Mouse (Mus musculus) adrenal gland, postnatal 14 days (tissue): ENCODE data around the gene Pipox. TPM values are rescaled to one million over a fixed set of nuclear protein-coding genes. Genes with fewer than 3 reads are reported as not detected.

Experiments used
- DNase-seq: peaks from one replicate; pipeline ENCODE4 v3.0.0; 2021; ENCODE audit warnings: mixed read lengths
- total RNA-seq: library from RNA; stranded (reverse); gene quantifications from 2 replicates; pipeline ENCODE4 v1.2.3, GENCODE M21; 2021

Gene Pipox
- total RNA-seq, 1 experiment from 2014 or later, result 21.3 TPM

DNA sequence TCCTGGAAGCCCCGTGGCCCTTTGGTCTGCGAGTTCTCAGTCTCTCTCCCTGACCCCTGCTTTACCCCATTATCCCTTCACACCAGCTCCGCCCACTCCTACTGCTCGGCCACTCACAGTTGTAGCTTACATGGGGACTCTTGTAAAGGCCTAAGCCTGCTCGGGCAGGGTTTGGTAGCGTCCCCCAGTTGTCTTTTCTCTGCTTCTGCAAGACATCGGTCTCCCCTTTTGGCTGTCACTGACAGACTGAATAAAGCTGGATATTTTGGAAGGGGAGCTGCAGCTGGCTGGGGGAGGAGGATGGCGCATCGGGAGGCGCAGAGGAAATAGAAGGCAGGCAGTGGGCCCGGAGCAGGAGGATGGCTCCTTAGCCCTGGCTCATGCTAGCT lies 17.1 kb downstream of the Pipox start:
- DNase-seq, result no peak

- no peak for DNase-seq
Observed at GRCm38 (mm10) chr11:77875847-77876759, 17.8 kb downstream of the Pipox start.

- no peak for DNase-seq
Observed at GRCm38 (mm10) chr11:77875269-77875668, 18.6 kb downstream of the Pipox start.

DNA sequence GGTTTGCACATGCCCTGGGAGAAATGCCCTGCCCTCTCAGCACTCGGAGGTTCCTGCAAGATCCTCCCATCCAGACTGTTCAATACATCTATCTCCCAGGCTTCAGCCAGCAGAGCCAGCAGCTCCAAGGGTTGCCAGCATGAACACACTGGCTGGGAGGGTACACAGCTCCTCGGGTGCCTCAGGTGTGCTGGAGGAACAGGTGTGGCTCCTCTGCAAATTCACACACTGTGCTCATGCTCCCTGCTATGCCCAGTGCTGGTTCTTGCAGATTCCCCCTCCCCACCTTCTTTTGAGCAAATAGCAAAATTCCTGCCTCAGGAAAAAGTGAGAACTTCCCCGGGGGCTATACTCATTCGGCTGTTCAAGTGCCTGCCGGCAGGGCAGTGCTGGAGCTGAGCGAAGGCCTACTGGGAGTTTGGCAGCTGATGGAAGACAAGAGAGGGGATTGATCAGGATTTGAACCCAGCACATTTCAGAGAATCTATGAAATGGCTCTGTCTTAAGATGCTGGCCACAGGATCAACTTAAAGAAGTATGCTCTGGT lies 19.1 kb downstream of the Pipox start:
- DNase-seq, result no peak

GRCm38 (mm10) chr11:77873116-77873515 lies 20.8 kb downstream of the Pipox start:
- DNase-seq, result no peak

- DNase-seq, result no peak
Observed at GRCm38 (mm10) chr11:77872685-77873084, 21.2 kb downstream of the Pipox start.

DNA sequence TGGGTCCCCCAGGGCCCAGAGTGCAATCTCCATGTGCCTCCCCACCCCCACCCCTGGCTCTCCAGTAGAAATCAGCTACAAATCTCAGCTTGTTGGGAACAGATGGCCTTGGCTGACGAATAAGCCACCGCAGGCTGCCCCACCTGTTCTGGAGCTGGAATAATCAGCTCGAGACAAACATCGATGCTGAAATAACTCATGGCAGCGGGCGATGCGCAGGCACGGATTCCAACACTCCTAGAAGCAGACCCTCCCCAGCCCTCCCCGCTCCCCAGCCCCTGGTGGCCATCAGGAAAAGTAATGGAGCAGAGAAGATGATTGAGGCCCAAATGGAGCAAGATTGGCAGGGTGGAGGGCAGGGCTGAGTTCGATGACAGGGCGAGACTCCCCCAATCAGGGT lies 21.7 kb downstream of the Pipox start:
- DNase-seq, result no peak

DNA sequence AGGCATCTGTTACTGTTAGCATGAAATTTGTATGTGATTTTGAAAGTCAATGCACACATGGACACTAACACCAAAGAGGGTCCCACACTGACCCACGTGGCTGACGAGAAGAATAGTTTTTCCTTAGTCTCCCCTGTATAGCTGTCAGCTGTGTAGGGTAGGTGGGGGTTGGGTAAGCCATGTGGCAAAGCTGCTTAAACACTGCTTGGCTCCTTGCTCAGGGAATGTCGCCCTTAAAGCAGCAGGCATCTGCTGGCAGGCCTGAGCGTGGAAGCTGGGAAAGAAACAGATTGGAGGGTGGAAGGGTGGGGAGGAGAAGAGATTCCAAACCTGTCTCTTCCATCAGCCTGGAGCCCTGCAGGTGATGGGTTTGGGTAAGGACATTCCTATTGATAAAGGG lies 22.5 kb downstream of the Pipox start:
- no peak for DNase-seq

DNA sequence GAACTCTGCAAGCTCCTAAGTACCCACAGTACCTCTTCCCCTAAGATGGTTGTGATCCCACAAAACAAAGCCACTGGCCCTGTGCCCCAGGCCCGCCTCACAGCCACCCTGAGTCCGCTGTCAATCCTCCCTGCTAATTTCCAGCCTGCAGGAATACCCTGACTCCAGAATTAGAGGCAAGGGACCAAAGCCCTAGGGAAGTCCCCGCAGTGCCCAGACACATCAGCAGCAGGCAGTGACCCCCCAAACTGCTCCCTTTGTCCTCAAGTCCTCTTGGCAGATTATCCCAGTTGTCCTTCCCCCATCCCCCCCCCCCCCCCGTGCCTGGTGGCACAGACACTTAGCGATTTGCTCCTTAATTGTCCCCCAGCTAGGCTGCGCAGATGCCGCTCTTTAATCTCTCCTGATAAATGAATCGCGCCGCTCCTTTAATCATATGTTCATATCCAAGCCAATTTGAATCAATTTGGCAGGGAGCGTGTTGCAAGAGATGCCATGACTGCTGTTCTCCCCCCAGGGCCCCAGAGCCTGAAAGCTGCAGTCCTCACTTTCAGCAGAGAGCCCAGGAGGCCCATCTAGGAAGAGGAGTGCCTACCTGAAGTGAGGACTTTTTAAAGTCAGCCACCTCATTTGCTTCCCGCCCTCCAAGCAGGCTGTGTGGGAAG lies 26.3 kb downstream of the Pipox start:
- no peak for DNase-seq

DNA sequence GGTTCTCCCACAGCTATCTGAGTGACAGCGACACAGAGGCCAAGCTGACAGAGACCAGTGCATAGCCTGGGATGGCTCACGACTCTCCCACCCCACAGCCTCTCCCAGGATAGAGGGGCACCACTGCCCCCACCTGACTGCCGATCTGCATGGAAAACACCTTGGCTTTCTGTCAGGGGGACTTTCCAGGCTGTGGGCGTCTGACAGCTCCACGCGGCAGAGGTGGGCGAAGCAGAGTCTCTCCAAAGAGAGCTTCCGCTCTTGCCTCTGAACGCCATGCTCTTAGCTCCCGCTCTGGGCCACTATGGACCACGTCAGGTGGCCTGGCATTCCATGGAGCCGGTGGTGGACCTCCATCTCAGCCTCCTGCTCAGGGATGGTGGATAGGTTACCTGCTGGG lies 29.1 kb downstream of the Pipox start:
- DNase-seq, result no peak

DNA sequence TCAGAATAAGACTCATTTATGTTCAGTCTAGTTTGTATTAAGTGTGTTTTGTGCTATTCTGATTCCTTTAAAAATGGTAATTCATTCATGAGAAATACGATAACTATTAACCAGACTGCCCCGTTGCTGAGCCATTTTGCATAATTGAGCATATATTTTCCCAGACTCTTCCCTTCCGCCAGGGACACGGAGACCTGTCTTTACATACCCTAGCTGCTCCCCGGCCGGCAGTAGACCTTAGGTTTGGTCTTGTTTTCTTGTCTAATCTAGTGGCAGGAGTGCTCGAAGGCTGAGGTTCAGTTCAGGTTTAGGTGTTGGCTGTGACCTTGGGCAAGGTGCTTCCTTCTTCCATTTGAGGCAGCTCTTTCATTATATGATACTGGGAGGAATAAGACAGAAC lies 31.0 kb downstream of the Pipox start:
- no peak for DNase-seq

GRCm38 (mm10) chr11:77860947-77861346 lies 32.9 kb downstream of the Pipox start:
- DNase-seq, result no peak

DNA sequence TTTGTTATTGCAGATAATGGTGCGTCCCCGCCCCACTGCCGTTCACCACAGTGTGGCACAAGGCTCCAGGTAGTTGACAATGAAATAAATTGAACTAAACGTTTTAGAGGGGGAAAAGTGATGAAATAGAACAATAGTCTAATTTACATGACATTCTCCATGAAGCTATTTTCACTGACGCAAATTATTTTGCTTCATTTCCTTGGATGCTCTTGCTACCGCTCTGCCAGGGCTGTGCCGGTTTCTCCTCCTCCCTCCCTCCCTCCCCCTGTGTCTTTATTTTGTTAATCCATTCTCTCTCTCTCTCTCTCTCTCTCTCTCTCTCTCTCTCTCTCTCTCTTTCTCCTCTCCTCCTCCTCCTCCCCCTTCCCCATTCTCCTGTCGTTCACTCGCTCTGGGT lies 35.3 kb downstream of the Pipox start:
- DNase-seq, result no peak

DNA sequence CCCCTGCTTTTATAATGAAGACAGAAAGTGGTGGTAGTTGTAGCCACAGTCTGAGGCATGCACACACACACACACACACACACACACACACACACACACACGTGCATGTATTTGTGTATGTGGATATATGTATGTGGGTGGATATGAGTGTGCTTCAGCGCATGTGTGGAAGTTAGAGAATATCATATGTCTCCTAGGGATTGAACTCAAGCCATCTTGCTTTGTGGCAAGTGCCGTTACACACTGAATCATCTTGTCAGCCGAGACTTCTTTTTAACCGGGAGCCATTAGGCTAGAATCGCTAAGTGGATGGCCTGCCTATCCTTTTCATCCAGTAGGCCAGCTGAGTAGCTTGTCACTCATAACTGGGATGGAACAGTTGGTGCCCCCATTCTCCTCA lies 36.8 kb downstream of the Pipox start:
- DNase-seq, result no peak

DNA sequence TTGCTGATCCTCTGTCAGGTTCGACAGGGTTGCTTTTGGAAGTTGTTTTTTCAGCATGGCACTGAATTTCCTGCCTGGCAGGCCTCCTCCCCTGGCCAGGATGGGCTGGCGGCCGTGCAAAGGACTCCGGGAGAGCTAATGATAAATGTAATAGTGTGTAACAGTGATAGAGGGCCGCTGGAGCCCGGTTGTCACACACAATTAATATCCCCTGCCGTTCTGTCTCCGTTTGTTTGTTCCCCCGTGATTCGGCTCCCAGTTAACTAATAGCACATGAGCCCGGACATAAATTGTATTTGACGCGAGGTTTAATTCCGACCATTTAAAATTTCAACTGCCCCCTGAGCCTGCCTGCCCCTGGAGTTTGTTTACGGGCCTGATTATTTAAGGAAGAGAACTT lies 38.5 kb downstream of the Pipox start:
- no peak for DNase-seq

DNA sequence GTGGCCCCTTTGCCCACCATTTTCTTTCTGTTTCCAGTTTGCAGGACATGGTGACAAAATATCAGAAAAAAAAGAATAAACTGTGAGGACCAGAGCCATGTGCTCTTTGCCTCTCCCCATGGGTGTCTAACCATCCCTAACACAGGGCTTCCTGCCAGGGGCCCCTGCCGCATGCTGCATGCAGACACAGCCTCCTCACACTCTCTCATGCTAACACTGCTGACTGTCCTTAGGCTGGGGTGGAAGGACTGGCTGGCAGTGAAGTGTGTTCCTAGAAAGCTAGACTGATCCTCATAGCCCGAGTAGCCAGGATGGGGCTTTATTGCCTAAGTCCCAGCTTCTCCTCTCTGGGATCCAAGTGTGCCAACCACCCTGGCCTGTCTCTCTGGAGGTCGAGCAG lies 39.3 kb downstream of the Pipox start:
- DNase-seq, result no peak

DNA sequence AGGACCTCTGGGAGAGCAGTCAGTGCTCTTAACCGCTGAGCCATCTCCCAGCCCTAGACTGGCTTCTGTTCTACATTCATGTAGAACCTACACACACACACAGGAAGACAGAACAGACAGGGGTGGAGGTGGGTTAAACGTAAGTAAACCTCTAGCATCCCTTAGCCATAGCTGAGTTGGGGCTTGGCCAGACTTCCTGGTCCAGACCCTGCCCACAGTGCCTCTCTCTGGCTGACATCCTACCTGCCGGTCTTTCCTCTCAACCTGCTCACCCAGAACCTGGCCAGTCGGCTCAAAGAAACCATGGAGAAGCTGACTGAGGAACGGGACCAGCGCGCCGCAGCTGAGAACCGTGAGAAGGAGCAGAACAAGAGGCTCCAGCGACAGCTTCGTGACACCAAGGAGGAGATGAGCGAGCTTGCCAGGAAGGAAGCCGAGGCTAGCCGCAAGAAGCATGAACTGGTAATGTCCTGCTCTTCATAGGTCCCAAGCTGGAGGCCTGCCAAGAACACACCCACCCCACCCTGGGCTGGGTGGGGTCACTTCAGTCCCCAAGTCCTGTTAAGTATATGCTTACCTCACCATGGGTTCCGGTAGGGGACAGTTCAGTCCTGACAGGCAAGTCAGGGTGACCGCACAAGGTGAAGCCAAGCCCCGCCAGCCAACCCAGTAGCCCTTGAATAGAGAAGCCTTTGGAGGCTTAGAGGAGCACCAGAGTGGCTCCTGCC lies 40.8 kb downstream of the Pipox start:
- DNase-seq, result no peak

GRCm38 (mm10) chr11:77852195-77852594 lies 41.7 kb downstream of the Pipox start:
- DNase-seq, result no peak

GRCm38 (mm10) chr11:77851483-77852010 lies 42.3 kb downstream of the Pipox start:
- no peak for DNase-seq

GRCm38 (mm10) chr11:77850401-77851244 lies 43.3 kb downstream of the Pipox start:
- DNase-seq, result no peak

DNA sequence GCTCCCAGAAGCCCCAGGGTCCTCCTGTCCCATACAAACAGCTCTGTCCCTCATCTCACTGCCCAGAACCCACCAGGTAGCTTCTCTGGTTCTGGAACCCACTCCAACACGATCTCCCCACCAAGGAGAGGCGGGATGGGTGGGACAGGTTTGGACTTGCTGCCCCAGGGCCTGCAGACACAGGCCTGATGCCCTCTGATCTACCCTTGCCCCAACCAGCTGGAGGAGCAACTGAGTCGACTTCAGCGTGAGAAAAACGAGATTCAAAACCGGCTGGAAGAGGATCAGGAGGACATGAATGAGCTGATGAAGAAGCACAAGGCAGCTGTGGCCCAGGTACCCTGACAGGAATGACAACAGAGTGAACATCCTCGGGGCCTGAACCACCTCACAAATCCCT lies 44.7 kb downstream of the Pipox start:
- no peak for DNase-seq

- no peak for DNase-seq
Observed at GRCm38 (mm10) chr11:77848131-77848530, 45.8 kb downstream of the Pipox start.
